Mouse (Mus musculus) E14TG2a.4 (cell line): ENCODE measurements at regions not wholly inside any gene's neighbourhood (a gene's known extent, or its start where the extent isn't known, plus 50 kb on each side); places are given as distances from the start of the nearest gene placed in this dataset.

Experiments
- H3K27me3 ChIP-seq: 2 replicates; pipeline ENCODE4 v1.6.1; 2014; ENCODE audit warnings: low read length, control low read depth; ENCODE audit not compliant: insufficient read depth
- H3K36me3 ChIP-seq: 2 replicates; pipeline ENCODE4 v1.6.1; 2014; ENCODE audit warnings: low read length, control low read depth; ENCODE audit not compliant: insufficient read depth
- H3K4me1 ChIP-seq: replicated peaks from 2 replicates; pipeline ENCODE4 v1.6.1; 2014; ENCODE audit warnings: low read depth, low read length, control low read depth
- H3K4me3 ChIP-seq: replicated peaks from 2 replicates; pipeline ENCODE4 v1.5.1; 2014; ENCODE audit warnings: mild to moderate bottlenecking, low read length
- H3K9me3 ChIP-seq: 2 replicates; pipeline ENCODE4 v1.6.1; 2014; ENCODE audit warnings: low read length, control low read depth
- CTCF ChIP-seq: conservative IDR thresholded peaks from 2 replicates; pipeline ENCODE4 v1.5.1; 2014; ENCODE audit warnings: low read length
- NANOG ChIP-seq: IDR thresholded peaks from 2 replicates; pipeline ENCODE4 v1.6.1; 2014; ENCODE audit warnings: borderline replicate concordance, low read length, mixed read lengths
- POU5F1 ChIP-seq: IDR thresholded peaks from 2 replicates; pipeline ENCODE4 v1.6.1; 2014; ENCODE audit warnings: low read length, borderline replicate concordance

DNA sequence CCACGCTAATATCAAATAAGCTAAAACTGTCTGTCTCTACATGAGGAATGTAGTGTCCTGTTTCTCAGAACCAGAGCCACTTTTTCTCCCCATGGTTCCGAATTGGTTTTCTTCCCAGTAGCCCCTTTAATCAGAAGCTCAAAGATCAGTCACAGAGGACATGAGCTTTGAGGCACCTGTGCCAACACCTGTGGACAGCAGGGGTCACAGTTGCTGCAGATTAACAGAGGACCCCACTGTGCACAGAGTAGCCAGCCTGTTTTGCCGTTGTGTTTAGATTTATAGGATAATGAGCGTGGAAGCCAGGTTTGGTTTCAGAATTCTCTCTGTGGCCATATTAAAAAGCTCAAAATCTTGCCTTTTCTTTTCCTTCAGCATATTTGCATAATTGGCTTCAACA, 380.2 kb downstream of the Ipmk start:
- H3K4me1 ChIP-seq = no peaks in the 10 kb centered on the region
- no peaks in the 10 kb centered on the region for H3K27me3 ChIP-seq
- H3K36me3 ChIP-seq = no peaks in the 10 kb centered on the region
- H3K4me3 ChIP-seq = no peak overlapping the region
- H3K9me3 ChIP-seq = no peaks in the 10 kb centered on the region
- no peak for TF ChIP-seq CTCF
- no peak for TF ChIP-seq NANOG
- TF ChIP-seq POU5F1 = no peak

- H3K4me3 ChIP-seq = no peak overlapping the region
- H3K9me3 ChIP-seq = no peaks in the 10 kb centered on the region
- peaks cover 35% of the 10 kb centered on the region for H3K4me1 ChIP-seq
- TF ChIP-seq POU5F1 = no peak
- no peaks in the 10 kb centered on the region for H3K36me3 ChIP-seq
- H3K27me3 ChIP-seq = no peaks in the 10 kb centered on the region
Measured at GRCm38 (mm10) chr10:71733821-71734220, 386.3 kb downstream of the Ipmk start.

GRCm38 (mm10) chr10:71734481-71734880, 386.9 kb downstream of the Ipmk start:
- Histone ChIP-seq H3K27me3 (no peaks in the 10 kb centered on the region), H3K4me1 (peaks cover 41% of the 10 kb centered on the region), H3K9me3 (no peaks in the 10 kb centered on the region), H3K36me3 (no peaks in the 10 kb centered on the region), H3K4me3 (no peak overlapping the region)
- TF ChIP-seq POU5F1 = no peak
- no peak for TF ChIP-seq NANOG
- TF ChIP-seq CTCF = no peak

DNA sequence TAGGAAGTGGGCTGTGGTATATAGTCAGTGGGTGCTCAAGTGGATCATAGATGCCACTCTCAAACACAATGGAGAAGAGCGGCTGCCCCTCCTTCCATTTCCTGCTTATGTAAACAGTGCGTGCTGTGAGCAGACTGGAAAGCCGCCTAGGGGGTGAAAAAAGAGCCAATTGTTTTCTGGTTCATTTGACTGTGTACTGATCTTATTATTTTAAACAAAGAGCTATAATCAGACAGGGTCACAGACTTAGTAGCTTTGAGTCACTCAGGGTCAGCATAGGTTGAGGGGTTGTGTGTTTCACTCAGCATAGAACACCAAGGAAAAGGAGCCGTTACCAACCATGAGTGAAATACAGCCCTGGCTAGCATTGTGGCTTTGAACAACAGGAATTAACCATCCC, 390.7 kb downstream of the Ipmk start:
- TF ChIP-seq NANOG (peak; percentile 89), CTCF (no peak)
- no peak overlapping the region for H3K4me3 ChIP-seq
- H3K9me3 ChIP-seq = peaks cover 7% of the 10 kb centered on the region; the same call in 1 of the 2 replicates
- H3K27me3 ChIP-seq = no peaks in the 10 kb centered on the region
- peaks cover 43% of the 10 kb centered on the region for H3K4me1 ChIP-seq
- H3K36me3 ChIP-seq = no peaks in the 10 kb centered on the region

GRCm38 (mm10) chr10:71748557-71749493, 401.3 kb downstream of the Ipmk start:
- TF ChIP-seq NANOG (no peak), CTCF (no peak), POU5F1 (no peak)
- peaks cover 6% of the 10 kb centered on the region for H3K27me3 ChIP-seq
- no peaks in the 10 kb centered on the region for H3K9me3 ChIP-seq
- no peaks in the 10 kb centered on the region for H3K4me1 ChIP-seq
- H3K36me3 ChIP-seq = no peaks in the 10 kb centered on the region
- H3K4me3 ChIP-seq = no peak overlapping the region

- no peak overlapping the region for H3K4me3 ChIP-seq
- peaks cover 6% of the 10 kb centered on the region for H3K27me3 ChIP-seq
- H3K4me1 ChIP-seq = no peaks in the 10 kb centered on the region
- H3K36me3 ChIP-seq = no peaks in the 10 kb centered on the region
- TF ChIP-seq POU5F1 (no peak), CTCF (no peak), NANOG (no peak)
- H3K9me3 ChIP-seq = no peaks in the 10 kb centered on the region
Measured at GRCm38 (mm10) chr10:71753255-71753654, 405.7 kb downstream of the Ipmk start.

DNA sequence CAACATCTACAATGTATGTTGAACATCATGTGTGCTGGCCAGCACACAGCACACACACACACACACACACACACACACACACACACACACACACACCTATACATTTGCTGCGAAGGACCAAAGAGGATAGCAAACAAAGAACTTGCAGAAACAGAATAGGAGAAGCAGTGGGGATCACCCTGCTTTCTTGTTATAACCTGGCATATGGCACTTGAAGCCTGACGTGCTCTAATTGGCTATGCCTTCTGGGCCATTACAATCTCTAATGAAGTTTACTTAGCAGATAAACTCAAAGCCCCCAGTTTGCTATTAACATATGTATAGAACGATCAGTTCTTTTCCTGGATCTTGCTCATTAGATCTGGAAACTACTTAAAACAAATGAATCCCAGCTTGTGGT, 407.2 kb downstream of the Ipmk start:
- Histone ChIP-seq H3K9me3 (no peaks in the 10 kb centered on the region), H3K4me3 (no peak overlapping the region), H3K36me3 (no peaks in the 10 kb centered on the region), H3K4me1 (no peaks in the 10 kb centered on the region), H3K27me3 (peaks cover 4% of the 10 kb centered on the region)
- TF ChIP-seq NANOG = peak; percentile 59; the same call in 1 of the 2 replicates
- no peak for TF ChIP-seq CTCF

GRCm38 (mm10) chr10:71778903-71779302, 431.3 kb downstream of the Ipmk start:
- no peaks in the 10 kb centered on the region for H3K36me3 ChIP-seq
- TF ChIP-seq NANOG = peak; percentile 93
- TF ChIP-seq CTCF = no peak
- no peaks in the 10 kb centered on the region for H3K27me3 ChIP-seq
- no peak overlapping the region for H3K4me3 ChIP-seq
- H3K9me3 ChIP-seq = no peaks in the 10 kb centered on the region
- no peaks in the 10 kb centered on the region for H3K4me1 ChIP-seq

GRCm38 (mm10) chr10:71789241-71789640, 441.7 kb downstream of the Ipmk start:
- Histone ChIP-seq H3K4me3 (no peak overlapping the region), H3K9me3 (no peaks in the 10 kb centered on the region), H3K36me3 (no peaks in the 10 kb centered on the region), H3K4me1 (no peaks in the 10 kb centered on the region), H3K27me3 (no peaks in the 10 kb centered on the region)
- TF ChIP-seq NANOG (no peak), CTCF (no peak), POU5F1 (no peak)
